Mouse (Mus musculus) forebrain, embryonic 15.5 days (tissue): ENCODE data around the gene Ildr1. TPM values are rescaled to one million over a fixed set of nuclear protein-coding genes. Genes with fewer than 3 reads are reported as not detected.

Experiments used
- ATAC-seq: fragments of 200-750 bp; cut with Nextera tagmentation; replicated peaks from 2 replicates; pipeline ENCODE4 v1.8.0; 2017; ENCODE audit warnings: mild to moderate bottlenecking, moderate TSS enrichment, moderate library complexity
- H3K27ac ChIP-seq: fragments of 300-500 bp; sonication (generic); replicated peaks from 2 replicates; pipeline ENCODE4 v1.5.1; 2015; ENCODE audit warnings: mild to moderate bottlenecking, inconsistent platforms
- H3K27me3 ChIP-seq: fragments of 300-500 bp; sonication (generic); 2 replicates; pipeline ENCODE4 v1.6.1; 2015; ENCODE audit warnings: inconsistent platforms
- H3K36me3 ChIP-seq: fragments of 300-500 bp; sonication (generic); 2 replicates; pipeline ENCODE4 v1.6.1; 2015; ENCODE audit warnings: mild to moderate bottlenecking, inconsistent platforms
- H3K4me1 ChIP-seq: fragments of 300-500 bp; sonication (generic); 2 replicates; pipeline ENCODE4 v1.6.1; 2015; ENCODE audit warnings: inconsistent platforms
- H3K4me2 ChIP-seq: fragments of 300-500 bp; sonication (generic); replicated peaks from 2 replicates; pipeline ENCODE4 v1.6.1; 2015; ENCODE audit warnings: mild to moderate bottlenecking, inconsistent platforms
- H3K4me3 ChIP-seq: fragments of 300-500 bp; sonication (generic); 2 replicates; pipeline ENCODE4 v1.5.1; 2015; ENCODE audit warnings: mild to moderate bottlenecking, inconsistent platforms
- H3K9ac ChIP-seq: fragments of 300-500 bp; sonication (generic); replicated peaks from 2 replicates; pipeline ENCODE4 v1.6.1; 2015; ENCODE audit warnings: mild to moderate bottlenecking, inconsistent platforms
- H3K9me3 ChIP-seq: fragments of 300-500 bp; sonication (generic); 2 replicates; pipeline ENCODE4 v1.6.1; 2016; ENCODE audit warnings: inconsistent platforms
- WGBS: fragments of 180-500 bp; shearing (Covaris S2); methylation state at CpG from one replicate; pipeline ENCODE4 v1.1.7; 2015; ENCODE audit warnings: mixed read lengths; 5-methylcytosine and 5-hydroxymethylcytosine counted together
- polyA plus RNA-seq: library from polyadenylated mRNA; unstranded; fragments of >200 nt; fragmentation: Nextera tagmentation; extraction: Ambion mirVana; gene quantifications from 2 replicates; pipeline ENCODE4 v1.2.1, GENCODE M21; 2015

Ildr1 gene
- polyA plus RNA-seq = 0.06 and 0.17 TPM in 2 replicates

DNA sequence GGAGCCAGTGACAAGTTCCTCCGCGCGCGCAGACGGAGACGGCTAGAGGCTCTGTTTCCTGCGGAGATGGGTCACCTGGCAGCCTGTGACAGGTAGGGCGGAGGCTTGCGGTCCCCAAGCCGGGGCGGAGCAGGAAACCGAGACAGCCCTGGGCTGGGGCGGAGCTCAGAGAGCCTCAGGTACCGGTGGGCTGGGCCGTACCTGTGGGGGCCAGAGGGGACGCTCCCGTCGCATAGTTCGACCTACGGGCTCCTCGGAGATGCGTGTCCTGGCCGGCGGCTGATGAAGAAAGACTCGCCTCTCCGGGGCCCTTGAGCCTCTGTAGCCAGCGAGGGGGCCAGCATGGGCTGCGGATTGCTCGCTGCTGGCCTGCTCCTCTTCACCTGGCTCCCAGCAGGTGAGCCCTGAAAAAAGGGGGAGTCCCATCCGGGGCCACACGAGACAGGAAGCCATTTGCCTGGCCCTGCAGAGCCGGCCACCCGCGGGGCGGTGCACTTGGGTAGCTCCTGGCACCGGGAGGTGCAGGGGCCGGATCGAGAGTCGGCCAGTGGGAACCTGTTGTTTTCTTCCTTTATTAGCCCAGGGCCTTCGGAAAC, at the start of gene Ildr1:
TSS of gene Ildr1 (plus strand) at position 161 of the 596 bp plus-strand sequence.
- Histone ChIP-seq H3K27ac (no peak within 1 kb of the TSS), H3K4me3 (peak within 1 kb of the TSS; percentile 37), H3K9me3 (no peaks in the 10 kb centered on the region), H3K36me3 (no peaks in the 10 kb centered on the region), H3K27me3 (peaks cover 12% of the 10 kb centered on the region; the same call in 1 of the 2 replicates), H3K4me2 (peak within 1 kb of the TSS; percentile 84), H3K4me1 (peaks cover 8% of the 10 kb centered on the region), H3K9ac (peak within 1 kb of the TSS; percentile 41; the same call in 1 of the 2 replicates)
- WGBS = 3% methylated on average over 40 of the region's 40 CpGs
- peak; percentile 60 for ATAC-seq

DNA sequence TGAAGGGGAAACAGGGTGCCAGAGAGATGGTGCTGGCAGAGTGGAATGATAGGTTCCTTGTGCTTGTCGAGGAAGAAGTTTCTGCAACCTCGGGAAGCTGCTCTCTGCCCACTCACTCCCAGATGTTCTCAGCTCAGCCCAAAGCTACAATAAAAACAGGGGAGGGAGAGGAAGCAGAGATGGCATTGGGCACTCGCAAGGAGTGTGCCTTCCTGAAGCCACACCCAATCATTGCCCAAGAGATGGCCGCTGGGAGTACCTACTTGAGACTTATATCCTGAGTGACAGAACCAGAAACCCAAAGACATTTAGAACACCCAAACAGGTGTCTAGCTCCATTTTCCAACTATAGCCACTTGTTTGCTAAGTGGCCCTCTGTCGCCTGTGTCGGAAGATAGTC, 48.7 kb upstream of the Ildr1 start:
- 93% methylated on average over 6 of the region's 6 CpGs for WGBS
- no peak overlapping the region for H3K4me2 ChIP-seq
- no peak for ATAC-seq

DNA sequence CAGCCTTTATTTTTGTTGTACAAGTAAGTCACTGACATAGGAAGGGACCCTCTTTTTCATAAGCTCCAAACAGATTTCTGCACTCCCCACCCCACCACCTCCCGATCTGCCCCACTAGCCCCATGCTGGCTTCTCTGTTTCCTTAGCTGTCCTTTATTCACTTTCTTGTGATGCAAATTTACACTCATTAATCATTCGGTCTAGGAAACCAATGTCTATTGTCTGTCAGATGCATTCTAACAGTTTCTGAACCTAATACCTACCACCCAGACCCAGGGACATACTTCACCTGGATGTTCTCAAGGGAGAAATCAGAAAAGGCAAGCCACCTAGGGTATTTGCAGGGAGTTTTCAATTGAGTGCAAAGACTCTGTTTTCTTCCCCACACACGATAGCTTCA, 44.5 kb upstream of the Ildr1 start:
- Histone ChIP-seq H3K27me3 (no peaks in the 10 kb centered on the region), H3K4me3 (no peak overlapping the region), H3K4me1 (no peaks in the 10 kb centered on the region), H3K36me3 (no peaks in the 10 kb centered on the region), H3K4me2 (no peak overlapping the region), H3K9me3 (no peaks in the 10 kb centered on the region), H3K9ac (no peak overlapping the region), H3K27ac (no peak overlapping the region)
- WGBS = 14% methylated on average over 3 of the region's 3 CpGs
- no peak for ATAC-seq

More for the DNA sequence above, 48.7 kb upstream of the Ildr1 start:
- H3K4me1 ChIP-seq = no peaks in the 10 kb centered on the region
- H3K27ac ChIP-seq = no peak overlapping the region
- no peak overlapping the region for H3K4me3 ChIP-seq
- H3K27me3 ChIP-seq = no peaks in the 10 kb centered on the region
- H3K9me3 ChIP-seq = no peaks in the 10 kb centered on the region
- no peak overlapping the region for H3K9ac ChIP-seq
- H3K36me3 ChIP-seq = no peaks in the 10 kb centered on the region

DNA sequence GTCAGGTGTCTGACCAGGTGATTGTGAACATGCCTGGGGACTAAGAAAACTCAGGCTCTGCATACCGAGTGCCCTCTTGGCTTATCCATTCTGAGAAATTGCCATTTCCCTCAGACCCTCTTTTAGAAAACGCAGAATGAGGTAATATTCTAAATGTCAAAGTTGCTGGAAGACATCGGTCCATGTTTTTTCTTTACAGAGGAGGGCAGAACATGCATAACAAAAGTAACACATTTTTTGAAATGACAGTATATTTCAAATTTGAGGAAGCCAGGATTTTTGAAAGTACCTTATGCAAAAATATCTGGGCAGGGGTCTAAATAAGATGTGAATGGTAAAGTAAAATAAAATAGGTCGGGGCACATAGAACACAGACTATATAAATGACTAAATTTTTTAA, 43.3 kb upstream of the Ildr1 start:
- no peak overlapping the region for H3K4me3 ChIP-seq
- no peaks in the 10 kb centered on the region for H3K27me3 ChIP-seq
- H3K9ac ChIP-seq = no peak overlapping the region
- WGBS = 82% methylated on average over 4 of the region's 4 CpGs
- no peaks in the 10 kb centered on the region for H3K36me3 ChIP-seq
- no peaks in the 10 kb centered on the region for H3K4me1 ChIP-seq
- no peak for ATAC-seq
- H3K9me3 ChIP-seq = no peaks in the 10 kb centered on the region
- no peak overlapping the region for H3K4me2 ChIP-seq
- no peak overlapping the region for H3K27ac ChIP-seq

- no peaks in the 10 kb centered on the region for H3K36me3 ChIP-seq
- H3K9ac ChIP-seq = no peak overlapping the region
- no peak overlapping the region for H3K4me3 ChIP-seq
- H3K27ac ChIP-seq = no peak overlapping the region
- 63% methylated on average over 6 of the region's 6 CpGs for WGBS
- ATAC-seq = no peak
- no peak overlapping the region for H3K4me2 ChIP-seq
- no peaks in the 10 kb centered on the region for H3K4me1 ChIP-seq
- H3K9me3 ChIP-seq = no peaks in the 10 kb centered on the region
- no peaks in the 10 kb centered on the region for H3K27me3 ChIP-seq
Measured at GRCm38 (mm10) chr16:36651174-36651766, 42.5 kb upstream of the Ildr1 start.

GRCm38 (mm10) chr16:36655199-36655598, 38.6 kb upstream of the Ildr1 start:
- Histone ChIP-seq H3K27me3 (no peaks in the 10 kb centered on the region), H3K4me2 (no peak overlapping the region), H3K36me3 (no peaks in the 10 kb centered on the region), H3K4me3 (no peak overlapping the region), H3K9ac (no peak overlapping the region), H3K9me3 (no peaks in the 10 kb centered on the region), H3K27ac (no peak overlapping the region), H3K4me1 (no peaks in the 10 kb centered on the region)
- 94% methylated on average over 1 of the region's 1 CpGs for WGBS
- no peak for ATAC-seq

DNA sequence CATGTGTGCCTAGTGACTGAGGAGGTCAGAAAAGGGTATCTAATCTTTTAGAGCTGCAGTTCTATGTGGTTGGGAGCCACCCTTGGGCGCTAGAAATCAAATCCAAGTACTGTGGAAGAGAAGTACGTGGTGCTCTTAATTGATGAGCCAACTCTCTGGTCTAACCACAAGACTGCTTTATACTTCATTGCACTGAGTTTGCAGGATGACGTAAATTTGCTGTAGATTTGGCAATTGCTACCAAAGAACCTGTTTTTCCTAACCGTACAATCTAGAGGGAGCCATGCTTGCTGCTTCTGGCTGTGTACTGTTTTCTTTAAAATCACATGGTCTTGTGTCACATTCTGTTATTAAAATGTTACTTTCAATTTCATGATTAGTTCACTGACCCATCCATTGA, 37.9 kb upstream of the Ildr1 start:
- Histone ChIP-seq H3K4me3 (no peak overlapping the region), H3K27ac (no peak overlapping the region), H3K36me3 (no peaks in the 10 kb centered on the region), H3K4me2 (no peak overlapping the region), H3K9ac (no peak overlapping the region), H3K4me1 (no peaks in the 10 kb centered on the region), H3K27me3 (no peaks in the 10 kb centered on the region), H3K9me3 (no peaks in the 10 kb centered on the region)
- ATAC-seq = no peak
- 85% methylated on average over 4 of the region's 4 CpGs for WGBS

DNA sequence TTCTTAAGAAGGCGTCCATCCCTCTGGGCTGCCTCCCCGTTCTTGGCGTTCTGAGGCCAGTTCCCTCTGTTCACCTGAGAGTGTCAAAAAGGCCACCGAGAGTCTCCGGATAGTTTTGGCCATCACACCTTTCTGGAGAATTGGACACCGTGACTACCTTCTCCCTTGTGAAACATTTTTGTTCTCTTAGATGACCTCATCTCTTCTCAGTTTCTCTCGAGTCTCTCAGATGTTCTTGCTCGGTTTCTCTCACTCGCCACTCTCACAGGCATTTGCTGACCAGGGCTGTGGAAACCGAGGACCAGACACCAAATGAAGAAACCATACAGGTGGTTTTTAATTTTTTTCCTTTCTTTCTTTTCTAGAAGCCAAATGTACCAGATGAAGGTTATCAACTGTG, 32.4 kb upstream of the Ildr1 start:
- ATAC-seq = no peak
- WGBS = 90% methylated on average over 10 of the region's 10 CpGs
- H3K36me3 ChIP-seq = no peaks in the 10 kb centered on the region

GRCm38 (mm10) chr16:36663484-36663883, 30.3 kb upstream of the Ildr1 start:
- Histone ChIP-seq H3K27ac (no peak overlapping the region), H3K4me1 (no peaks in the 10 kb centered on the region), H3K4me3 (no peak overlapping the region), H3K4me2 (no peak overlapping the region), H3K36me3 (no peaks in the 10 kb centered on the region), H3K27me3 (no peaks in the 10 kb centered on the region), H3K9ac (no peak overlapping the region), H3K9me3 (no peaks in the 10 kb centered on the region)
- ATAC-seq = no peak
- 92% methylated on average over 5 of the region's 5 CpGs for WGBS

More for the DNA sequence above, 32.4 kb upstream of the Ildr1 start:
- no peaks in the 10 kb centered on the region for H3K27me3 ChIP-seq
- H3K9ac ChIP-seq = no peak overlapping the region
- no peaks in the 10 kb centered on the region for H3K4me1 ChIP-seq
- H3K27ac ChIP-seq = no peak overlapping the region
- H3K4me3 ChIP-seq = no peak overlapping the region
- H3K4me2 ChIP-seq = no peak overlapping the region
- no peaks in the 10 kb centered on the region for H3K9me3 ChIP-seq

DNA sequence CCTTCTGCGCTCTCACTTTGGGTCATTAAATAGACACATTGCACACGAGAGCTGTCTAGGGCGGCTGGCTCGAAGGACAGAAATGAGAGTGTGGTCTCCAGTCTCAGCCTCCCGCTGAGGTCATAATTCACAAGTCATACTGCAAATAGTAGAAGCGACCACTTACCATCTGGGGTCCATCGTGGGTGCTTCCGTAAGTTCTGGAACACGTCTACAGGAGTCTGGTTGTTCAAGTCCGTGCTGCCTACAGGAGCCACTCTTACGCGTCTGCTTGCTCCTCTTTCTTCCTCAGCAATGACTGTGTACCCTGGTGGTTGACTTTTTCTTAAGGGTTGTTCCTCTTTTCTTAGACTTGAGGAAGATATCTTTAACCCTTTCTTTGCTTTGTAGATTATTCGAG, 28.0 kb upstream of the Ildr1 start, which contains the start of gene Cd86:
TSS of gene Cd86 (minus strand) at position 300 of the 400 bp plus-strand sequence.
- 89% methylated on average over 13 of the region's 13 CpGs for WGBS
- Histone ChIP-seq H3K27ac (no peak within 1 kb of the TSS), H3K4me1 (no peaks in the 10 kb centered on the region), H3K4me3 (no peak within 1 kb of the TSS), H3K36me3 (no peaks in the 10 kb centered on the region), H3K9ac (no peak within 1 kb of the TSS), H3K27me3 (no peaks in the 10 kb centered on the region), H3K9me3 (no peaks in the 10 kb centered on the region), H3K4me2 (no peak within 1 kb of the TSS)
- no peak for ATAC-seq

- Histone ChIP-seq H3K9ac (no peak overlapping the region), H3K36me3 (no peaks in the 10 kb centered on the region), H3K4me3 (no peak overlapping the region), H3K27me3 (no peaks in the 10 kb centered on the region), H3K9me3 (no peaks in the 10 kb centered on the region), H3K4me2 (no peak overlapping the region), H3K27ac (no peak overlapping the region), H3K4me1 (no peaks in the 10 kb centered on the region)
- 92% methylated on average over 10 of the region's 10 CpGs for WGBS
- no peak for ATAC-seq
Measured at GRCm38 (mm10) chr16:36666448-36667017, 27.2 kb upstream of the Ildr1 start.

- Histone ChIP-seq H3K9me3 (no peaks in the 10 kb centered on the region), H3K4me1 (no peaks in the 10 kb centered on the region), H3K4me2 (no peak overlapping the region), H3K9ac (no peak overlapping the region), H3K36me3 (no peaks in the 10 kb centered on the region), H3K27ac (no peak overlapping the region), H3K27me3 (no peaks in the 10 kb centered on the region), H3K4me3 (no peak overlapping the region)
- no peak for ATAC-seq
- 89% methylated on average over 3 of the region's 3 CpGs for WGBS
Measured at GRCm38 (mm10) chr16:36670590-36670989, 23.2 kb upstream of the Ildr1 start.
